Mouse (Mus musculus): ENCODE measurements around the gene Gm28048. TPM values are rescaled to one million over a fixed set of nuclear protein-coding genes. Genes with fewer than 3 reads are reported as not detected.

The Gm28048 gene
- polyA plus RNA-seq, 2 experiments, result 2.8 to 6.8 TPM

DNA sequence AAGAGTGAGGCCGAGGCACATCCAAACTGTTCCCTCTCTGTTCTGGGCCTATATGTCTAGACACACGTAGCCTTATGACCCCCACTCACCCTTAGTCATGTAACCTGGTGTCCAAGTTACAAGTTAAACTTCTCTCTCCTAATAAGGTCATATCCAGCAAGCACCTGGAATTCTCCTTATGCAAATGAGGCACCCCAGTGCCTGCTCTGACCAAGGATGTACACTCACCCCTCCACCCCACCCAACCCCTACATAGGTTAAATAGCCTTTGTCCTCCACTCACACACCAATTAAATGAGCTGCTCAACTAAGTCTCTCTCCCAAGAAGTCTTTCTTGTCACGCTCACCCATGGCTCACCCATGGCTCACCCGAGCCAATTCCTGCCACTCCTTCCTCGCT is 190.2 kb downstream of the Gm28048 start:
- peaks cover 11 to 34% of the 10 kb centered on the region in 2 experiments for H3K4me1 ChIP-seq (replicated peaks; ENCODE audit: control insufficient read depth in 2 of 2, insufficient read depth in 2 of 2, low read length in 1 of 2)
- no peaks in the 10 kb centered on the region for H3K9me3 ChIP-seq (ENCODE audit: control insufficient read depth, low read length)
- no peak for ATAC-seq (ENCODE audit: insufficient read depth)

DNA sequence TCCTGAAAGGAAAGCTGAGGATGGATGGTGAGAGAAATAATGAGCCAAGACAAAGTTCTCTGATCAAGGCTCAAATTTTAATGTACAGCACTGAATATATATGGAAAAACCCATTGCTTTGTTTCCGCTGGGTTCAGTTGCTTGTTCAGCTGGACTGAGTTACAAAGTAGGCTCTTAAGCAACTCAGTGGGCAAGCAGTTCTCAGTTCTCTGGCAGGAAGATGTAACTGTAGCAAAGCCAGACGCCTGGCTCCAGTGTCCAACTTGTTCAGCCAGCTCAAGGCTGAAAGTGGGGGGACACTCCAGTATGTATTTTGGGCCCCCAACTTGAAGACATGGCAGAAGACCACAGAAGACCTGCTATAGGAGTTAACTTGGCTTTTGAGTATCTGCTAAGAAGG is 194.1 kb downstream of the Gm28048 start:
- TF ChIP-seq CTCF (IDR thresholded peaks at IDR 0.05; ENCODE audit: low read depth) (no peak), EP300 (IDR thresholded peaks at IDR 0.05; ENCODE audit: low read depth) (no peak)
- ATAC-seq (ENCODE audit: insufficient read depth) (no peak), DNase-seq (ENCODE audit: low read depth in 3 of 3, low spot score in 3 of 3) (no peak)
- 71% methylated on average over 2 of the region's 2 CpGs for WGBS (ENCODE audit: insufficient replicate concordance)
- no peaks in the 10 kb centered on the region for H3K9me3 ChIP-seq (ENCODE audit: control insufficient read depth, low read length)
- H3K27ac ChIP-seq, result no peak overlapping the region
- H3K36me3 ChIP-seq (replicated peaks; ENCODE audit: control insufficient read depth, insufficient read depth, low read depth), result no peaks in the 10 kb centered on the region
- H3K4me1 ChIP-seq (replicated peaks; ENCODE audit: control insufficient read depth in 2 of 2, insufficient read depth in 2 of 2, low read length in 1 of 2), result peaks cover 0 to 9% of the 10 kb centered on the region in 2 experiments; a peak in 3 of 4 replicates
- no peak overlapping the region for H3K4me2 ChIP-seq (ENCODE audit: low read depth)
- no peak overlapping the region for H3K9ac ChIP-seq (replicated peaks)
- H3K4me3 ChIP-seq (ENCODE audit: insufficient read depth in 1 of 2, low read depth in 2 of 2, low read length in 2 of 2), result no peak overlapping the region
- H3K27me3 ChIP-seq (ENCODE audit: control insufficient read depth, insufficient read depth, low read length), result no peaks in the 10 kb centered on the region

More for the DNA sequence above, 190.2 kb downstream of the Gm28048 start:
- no peak overlapping the region for H3K9ac ChIP-seq (replicated peaks)
- no peaks in the 10 kb centered on the region for H3K36me3 ChIP-seq (replicated peaks; ENCODE audit: control insufficient read depth, insufficient read depth, low read depth)
- 65% methylated on average over 5 of the region's 5 CpGs for WGBS (ENCODE audit: insufficient replicate concordance)
- no peak for TF ChIP-seq EP300 (IDR thresholded peaks at IDR 0.05; ENCODE audit: low read depth)
- no peak for TF ChIP-seq CTCF (IDR thresholded peaks at IDR 0.05; ENCODE audit: low read depth)
- H3K4me3 ChIP-seq (ENCODE audit: insufficient read depth in 1 of 2, low read depth in 2 of 2, low read length in 2 of 2), result no peak overlapping the region
- no peak overlapping the region for H3K27ac ChIP-seq
- no peak for DNase-seq (ENCODE audit: low read depth in 3 of 3, low spot score in 3 of 3)
- no peaks in the 10 kb centered on the region for H3K27me3 ChIP-seq (ENCODE audit: control insufficient read depth, insufficient read depth, low read length)
- no peak overlapping the region for H3K4me2 ChIP-seq (ENCODE audit: low read depth)

Other genes with a start within 250 kb of the Gm28048 start
- 2.2 and 2.3 TPM in 2 replicates for gene B3gnt2, start 121.1 kb downstream of the Gm28048 start, polyA plus RNA-seq (2012; rRNA removed)
- gene B3gnt2, start 121.1 kb downstream of the Gm28048 start, polyA plus RNA-seq (2014; fragmentation: Nextera tagmentation; extraction: Ambion mirVana), result 3.6 and 4.1 TPM in 2 replicates
- gene Zrsr1, start 10.1 kb downstream of the Gm28048 start, polyA plus RNA-seq (2012; rRNA removed), result 6.2 and 12.6 TPM in 2 replicates
- 1.8 and 2.3 TPM in 2 replicates for gene Zrsr1, start 10.1 kb downstream of the Gm28048 start, polyA plus RNA-seq (2014; fragmentation: Nextera tagmentation; extraction: Ambion mirVana)
- 10.9 and 35.6 TPM in 2 replicates for gene Commd1, start 292 bp upstream of the Gm28048 start, polyA plus RNA-seq (2012; rRNA removed)
- gene Commd1, start 292 bp upstream of the Gm28048 start, polyA plus RNA-seq (2014; fragmentation: Nextera tagmentation; extraction: Ambion mirVana), result 203 and 221 TPM in 2 replicates
- gene Cct4, start 8.4 kb upstream of the Gm28048 start, polyA plus RNA-seq (2012; rRNA removed), result 41.0 and 65.4 TPM in 2 replicates
- 142 and 158 TPM in 2 replicates for gene Cct4, start 8.4 kb upstream of the Gm28048 start, polyA plus RNA-seq (2014; fragmentation: Nextera tagmentation; extraction: Ambion mirVana)
- 0.61 and 0.93 TPM in 2 replicates for gene Fam161a, start 25.4 kb upstream of the Gm28048 start, polyA plus RNA-seq (2012; rRNA removed)
- gene Fam161a, start 25.4 kb upstream of the Gm28048 start, polyA plus RNA-seq (2014; fragmentation: Nextera tagmentation; extraction: Ambion mirVana), result 1.4 and 1.9 TPM in 2 replicates

Measured in liver, embryonic 14.5 days (tissue).